In the genomic region with DNA sequence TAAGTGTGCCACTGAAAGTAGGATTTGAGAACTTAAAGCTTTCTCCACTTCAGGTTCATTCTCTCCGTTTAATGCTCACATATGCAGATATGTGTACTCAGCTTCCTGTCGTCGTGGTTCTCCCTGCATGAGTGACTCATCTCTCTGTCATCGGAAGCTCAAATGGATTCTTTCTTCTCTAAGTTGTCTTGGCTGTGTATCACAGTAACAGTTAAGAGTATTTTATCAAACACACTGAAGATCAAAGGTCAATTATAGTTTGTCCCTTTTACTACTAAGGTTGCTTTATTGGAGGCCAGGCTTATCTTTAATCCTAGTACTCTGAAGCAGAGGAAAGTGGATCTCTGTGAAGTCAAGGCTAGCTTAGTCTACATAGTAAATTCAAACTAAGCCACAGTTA, we compare ENCODE assay signal across 27 mouse cellular contexts.
DNase-seq lines count a peak whose midpoint lies in the region; ATAC-seq and TF ChIP-seq lines count a peak whose summit lies in the region.
"Had no signal": no experiment of that assay in that cellular context is flagged by ENCODE, and none has a peak within 500 bp of the region (broad histone marks: within the 10 kb centered on the region; RNA-seq: fewer than 3 reads in every experiment).

No protein-coding gene starts in this region.

- H3K27me3 ChIP-seq in intestine, postnatal 0 days (replicated peaks; ENCODE audit: control insufficient read depth, insufficient read depth, low read length) = no peaks in the 10 kb centered on the region
- H3K27me3 ChIP-seq: embryonic facial prominence, embryonic 13.5 days; forebrain, embryonic 13.5 days; hindbrain, embryonic 12.5 days; hindbrain, embryonic 15.5 days; Patski had no signal

- no peaks in the 10 kb centered on the region for H3K36me3 ChIP-seq in intestine, postnatal 0 days (ENCODE audit: control insufficient read depth, insufficient read depth)
- H3K36me3 ChIP-seq: embryonic facial prominence, embryonic 13.5 days; forebrain, embryonic 10.5 days; hindbrain, embryonic 12.5 days; hindbrain, embryonic 15.5 days had no signal

- no peak overlapping the region for H3K4me3 ChIP-seq in embryonic fibroblast, embryonic 13.5 days (ENCODE audit: insufficient read depth, low read length)
- H3K4me3 ChIP-seq in intestine, postnatal 0 days (ENCODE audit: low read depth, low read length) = no peak overlapping the region
- H3K4me3 ChIP-seq: embryonic facial prominence, embryonic 13.5 days; forebrain, embryonic 10.5 days; forebrain, embryonic 13.5 days; gastrocnemius, adult 2 months; hindbrain, embryonic 12.5 days; hindbrain, embryonic 15.5 days had no signal

- no peaks in the 10 kb centered on the region for H3K9me3 ChIP-seq in intestine, postnatal 0 days (ENCODE audit: control insufficient read depth)
- H3K9me3 ChIP-seq: embryonic facial prominence, embryonic 13.5 days; forebrain, embryonic 10.5 days; forebrain, embryonic 13.5 days; hindbrain, embryonic 12.5 days; hindbrain, embryonic 15.5 days had no signal

- peaks cover 6% of the 10 kb centered on the region; the same call in 1 of the 2 replicates for H3K4me1 ChIP-seq in embryonic fibroblast, embryonic 13.5 days (ENCODE audit: control insufficient read depth, insufficient read depth, low read length)
- no peaks in the 10 kb centered on the region for H3K4me1 ChIP-seq in intestine, postnatal 0 days (replicated peaks; ENCODE audit: control insufficient read depth, insufficient read depth, low read length)
- H3K4me1 ChIP-seq: embryonic facial prominence, embryonic 13.5 days; forebrain, embryonic 10.5 days; forebrain, embryonic 13.5 days; hindbrain, embryonic 12.5 days; hindbrain, embryonic 15.5 days had no signal

- DNase-seq in 3T3-L1 (ENCODE audit: low read depth, low spot score) = peak; percentile 87
- DNase-seq in Muller cell, postnatal 12 days (ENCODE audit: inconsistent ontology term) = peak; percentile 12
- no peak for DNase-seq in right cerebral cortex, postnatal 14 days
- no peak for DNase-seq in cerebellum, postnatal 10 days
- DNase-seq in ovary, postnatal 10 days (ENCODE audit: low spot score) = no peak
- no peak for DNase-seq in layer of hippocampus, postnatal 10 days (ENCODE audit: low spot score in 2 of 2)
- DNase-seq: adrenal gland, postnatal 10 days; adrenal gland, postnatal 36 days; B cell, adult 2 months; cerebellum, adult 11 months; cerebellum, adult 8-10 months; cerebellum, postnatal 25 days; forebrain, postnatal 0 days; gastrocnemius, adult 2 months; gastrocnemius, postnatal 14 days; heart, adult 11 months; kidney, adult 2 months had no signal

- no peak overlapping the region for H3K9ac ChIP-seq in intestine, postnatal 0 days (ENCODE audit: low read depth, low read length)
- H3K9ac ChIP-seq: embryonic facial prominence, embryonic 13.5 days; forebrain, embryonic 13.5 days; forebrain, postnatal 0 days; hindbrain, embryonic 12.5 days; hindbrain, embryonic 15.5 days had no signal

- WGBS in intestine, postnatal 0 days = 33% methylated on average over 4 of the region's 4 CpGs

- TF ChIP-seq CTCF in embryonic fibroblast, embryonic 13.5 days (IDR thresholded peaks at IDR 0.05; ENCODE audit: borderline replicate concordance, insufficient read depth, low read length) = no peak
- no peak for TF ChIP-seq CTCF in intestine, postnatal 0 days (IDR thresholded peaks at IDR 0.05; ENCODE audit: low read depth)

- no peak overlapping the region for H3K4me2 ChIP-seq in intestine, postnatal 0 days (replicated peaks; ENCODE audit: low read depth)
- H3K4me2 ChIP-seq: embryonic facial prominence, embryonic 13.5 days; forebrain, embryonic 13.5 days; heart, embryonic 11.5 days; hindbrain, embryonic 12.5 days; hindbrain, embryonic 15.5 days had no signal

- H3K27ac ChIP-seq in embryonic fibroblast, embryonic 13.5 days (ENCODE audit: insufficient read depth, low read length) = peak overlapping the region; percentile 71
- no peak overlapping the region for H3K27ac ChIP-seq in intestine, postnatal 0 days (ENCODE audit: low read depth, low read length)
- H3K27ac ChIP-seq: embryonic facial prominence, embryonic 13.5 days; forebrain, embryonic 10.5 days; forebrain, embryonic 13.5 days; gastrocnemius, adult 2 months; hindbrain, embryonic 12.5 days; hindbrain, embryonic 15.5 days had no signal

- TF ChIP-seq POLR2A in embryonic fibroblast, embryonic 13.5 days (IDR thresholded peaks at IDR 0.05; ENCODE audit: low read depth, low read length) = no peak

- peak; percentile 85 for ATAC-seq in intestine, postnatal 0 days
- ATAC-seq: CD4-positive, CD25-positive, alpha-beta regulatory T cell, adult 4 months; forebrain, embryonic 13.5 days; forebrain, postnatal 0 days; Patski had no signal

Comparison
In these comparisons a context has a peak if more than half of its experiments do, and no peak if none do; other contexts are left out.
1. DNase-seq: peak in 3T3-L1 (single experiment) and Muller cell, postnatal 12 days (single experiment); none in right cerebral cortex, postnatal 14 days (single experiment), cerebellum, postnatal 10 days (0 of 2), ovary, postnatal 10 days (single experiment) and layer of hippocampus, postnatal 10 days (0 of 2).